Mouse (Mus musculus) ES-Bruce4 (cell line): Measurements from ENCODE around the gene Rasl12.

Experiments
- CTCF ChIP-seq: IDR thresholded peaks from one replicate; pipeline ENCODE4 v1.8.1; 2011; ENCODE audit warnings: low read depth, low read length
- EP300 ChIP-seq: IDR thresholded peaks from 2 replicates; pipeline ENCODE4 v1.6.1; 2011; ENCODE audit warnings: low read depth, low read length; ENCODE audit not compliant: insufficient read depth
- POLR2A ChIP-seq: IDR thresholded peaks from one replicate; pipeline ENCODE4 v1.8.1; 2011; ENCODE audit warnings: low read length; ENCODE audit not compliant: insufficient read depth

DNA sequence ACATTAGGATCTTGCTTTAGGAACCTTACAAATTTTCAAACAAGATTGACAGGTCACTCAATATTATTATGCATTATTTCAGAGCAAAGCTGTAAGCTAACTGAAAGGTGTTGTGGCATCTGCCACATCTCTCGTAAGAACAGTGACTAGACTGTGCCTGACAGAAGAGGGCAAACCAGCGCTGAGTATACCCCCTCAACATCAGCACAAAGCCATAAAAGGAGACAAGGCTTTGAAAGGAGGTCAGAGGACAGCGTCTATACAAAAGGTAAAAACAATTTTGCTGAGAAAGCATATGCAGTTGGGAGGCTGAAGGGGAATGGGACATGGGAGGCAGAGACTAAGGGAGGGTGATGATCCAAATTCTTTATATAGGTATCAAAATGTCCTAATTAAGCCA is 61.9 kb downstream of the Rasl12 start:
- TF ChIP-seq CTCF (no peak), POLR2A (no peak), EP300 (no peak)
